Mouse (Mus musculus): ENCODE data around the gene Hhat.

The Hhat gene

DNA sequence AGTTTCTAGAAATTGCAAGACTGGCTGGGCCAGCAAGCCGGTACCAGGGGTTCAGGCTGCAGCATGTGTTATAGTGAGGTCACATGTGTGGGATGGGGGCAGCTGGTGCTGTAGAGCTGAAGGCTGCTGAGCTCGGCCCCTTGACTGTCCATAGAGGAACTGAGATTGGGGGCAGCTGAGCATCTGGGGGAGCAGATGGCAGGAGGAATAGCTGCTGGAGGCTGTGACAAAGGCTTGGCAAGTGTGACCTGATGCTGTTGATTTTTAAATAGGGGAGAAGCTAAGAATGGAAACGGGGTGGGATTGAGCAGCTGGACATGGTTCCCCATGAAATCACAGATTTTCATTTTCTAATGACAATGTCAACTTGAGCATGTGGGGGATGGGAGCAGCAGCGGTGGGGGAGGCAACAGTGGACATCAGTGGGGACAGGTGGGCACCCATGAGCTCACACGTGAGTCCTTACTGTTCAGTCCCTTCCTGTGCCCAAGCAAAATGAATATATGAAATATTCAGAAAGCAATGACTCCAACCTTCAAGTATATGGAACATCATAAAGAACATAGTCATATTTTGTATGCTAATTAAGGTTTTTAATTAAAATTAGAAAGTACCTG is 212.9 kb downstream of the Hhat start:
- DNase-seq (ENCODE audit: low read depth, low spot score): no peak

DNA sequence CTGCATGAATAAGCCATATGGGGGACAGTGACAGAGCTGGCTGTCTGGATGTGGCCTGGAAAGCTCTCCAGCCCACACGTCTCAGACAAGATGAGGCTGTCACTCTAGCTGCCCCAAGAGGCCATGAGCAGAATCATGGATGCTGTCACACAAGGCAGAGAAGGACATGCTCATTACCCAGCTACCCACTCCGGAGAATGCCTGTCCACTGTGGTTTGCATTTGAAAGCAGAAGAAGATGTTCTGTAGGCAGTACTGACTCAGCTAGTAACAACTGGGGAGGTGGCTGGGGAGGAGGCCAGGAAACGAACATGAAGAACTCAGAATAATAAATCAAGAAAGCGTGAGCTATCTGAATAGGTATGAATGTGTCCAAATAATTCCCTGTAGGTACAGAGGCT is 215.5 kb downstream of the Hhat start:
- DNase-seq (ENCODE audit: low read depth, low spot score): no peak

DNA sequence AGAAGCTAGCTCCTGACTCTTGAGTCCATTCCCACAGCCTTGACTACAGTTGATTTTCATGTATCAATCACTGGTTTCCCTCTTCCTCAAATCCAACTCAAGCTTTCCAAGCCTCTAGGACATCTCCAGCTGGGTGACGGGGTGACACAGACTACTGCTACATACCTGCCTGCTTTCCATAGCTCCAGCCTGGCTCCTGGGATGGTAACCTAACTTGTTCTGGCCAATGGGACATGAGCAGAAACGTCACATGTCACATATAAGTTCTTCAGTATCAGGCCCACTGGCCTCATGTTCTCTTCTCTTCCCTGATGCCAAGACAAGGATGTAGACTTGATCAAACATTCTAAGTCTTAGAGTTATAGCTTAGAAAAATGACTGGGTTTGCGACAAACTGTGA is 220.5 kb downstream of the Hhat start:
- DNase-seq (ENCODE audit: low read depth, low spot score): no peak

DNA sequence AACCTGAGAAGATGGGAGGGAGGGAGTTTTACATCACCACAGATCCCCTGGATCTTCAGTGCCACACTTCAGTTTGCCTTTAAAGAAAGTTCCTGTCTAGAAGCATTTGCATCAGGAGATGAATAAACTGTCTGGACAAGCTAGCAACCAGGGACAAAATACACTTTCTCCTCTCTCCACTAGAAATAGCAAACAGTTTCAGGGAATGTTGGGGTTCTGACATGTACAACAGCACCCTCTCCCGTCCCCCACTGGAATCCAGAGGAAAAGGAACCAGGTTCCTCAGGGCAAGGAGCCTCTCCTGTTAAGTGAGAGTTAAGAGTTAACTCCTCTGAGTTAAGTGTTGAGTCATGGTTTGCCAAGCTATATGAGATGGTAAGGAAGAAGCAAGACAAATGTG is 224.2 kb downstream of the Hhat start:
- DNase-seq (ENCODE audit: low read depth, low spot score): no peak

DNA sequence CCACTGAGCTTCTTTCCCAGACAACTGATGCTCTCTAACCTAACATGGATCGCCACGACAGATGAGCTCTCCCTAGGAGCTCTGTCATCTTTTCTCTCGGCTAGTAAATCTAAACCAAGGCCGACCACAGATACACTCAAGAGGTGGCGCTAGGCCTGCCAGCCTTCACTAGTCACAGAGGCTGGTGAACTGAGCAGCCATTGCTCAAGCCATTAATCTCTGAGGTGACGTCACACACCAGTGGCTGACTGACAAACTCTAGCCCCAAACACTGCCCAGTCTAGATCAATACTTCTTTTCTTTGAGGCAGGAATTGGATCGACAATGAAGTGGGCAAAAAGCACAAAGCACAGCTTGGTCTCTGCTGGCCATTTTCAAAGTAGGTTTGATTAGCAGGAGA is 226.1 kb downstream of the Hhat start:
- no peak for DNase-seq (ENCODE audit: low read depth, low spot score)

DNA sequence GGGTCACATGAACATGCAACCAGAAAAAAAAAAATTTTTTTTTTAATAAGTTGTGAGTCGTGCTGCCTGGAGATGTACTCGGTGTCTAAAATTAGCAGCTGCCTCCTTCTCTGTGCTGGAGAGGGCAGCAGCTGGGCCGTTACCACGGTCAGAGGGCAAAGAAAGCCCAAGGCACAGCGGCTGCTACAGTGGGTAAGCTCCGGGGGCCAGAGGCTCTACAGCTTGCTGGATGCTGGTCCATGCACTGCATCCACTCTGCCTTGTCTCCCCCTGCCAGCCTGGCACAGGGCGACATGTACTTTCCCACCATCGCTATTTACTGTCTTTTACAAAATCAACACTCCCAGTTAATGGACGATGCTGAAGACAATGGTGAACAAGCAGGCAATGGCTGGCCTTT is 226.9 kb downstream of the Hhat start:
- no peak for DNase-seq (ENCODE audit: low read depth, low spot score)

DNA sequence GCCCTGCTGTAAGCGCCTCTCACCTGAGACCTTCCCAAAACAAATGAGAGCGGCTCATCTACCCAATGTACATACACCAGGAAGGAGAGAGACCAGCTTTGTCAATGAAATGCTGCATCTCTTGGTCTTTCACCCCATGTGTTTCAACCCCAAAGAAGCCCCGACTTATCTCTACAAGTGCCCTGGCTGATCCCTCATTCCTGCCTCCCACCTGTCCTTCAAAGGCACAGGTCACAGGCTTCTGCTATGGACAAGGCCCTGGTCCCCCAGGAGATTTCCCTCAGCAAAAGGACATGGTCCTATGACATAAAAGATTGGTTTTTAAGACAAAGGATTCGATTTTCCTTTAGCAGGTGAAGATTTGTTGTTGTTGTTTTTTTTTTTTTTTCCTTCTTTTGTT is 227.3 kb downstream of the Hhat start:
- no peak for DNase-seq (ENCODE audit: low read depth, low spot score)

DNA sequence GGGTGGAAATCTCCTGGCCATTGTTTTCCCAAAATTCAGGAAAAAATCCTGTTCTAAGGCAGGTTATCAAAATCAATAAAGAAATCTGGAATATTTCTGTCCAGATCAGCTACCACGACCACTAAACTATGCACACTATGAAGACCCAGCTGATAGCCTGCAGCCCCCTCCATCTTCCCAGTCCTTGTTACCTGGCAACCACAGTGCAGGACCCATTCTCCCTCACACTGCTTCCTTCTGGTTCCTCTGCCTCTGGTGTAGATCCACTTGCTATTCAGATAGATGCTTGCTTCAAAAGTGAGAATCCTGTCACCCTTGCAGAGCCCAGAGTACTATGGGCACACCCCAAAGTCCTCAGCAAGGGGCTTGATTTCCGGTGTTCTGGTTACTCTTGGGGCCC is 228.9 kb downstream of the Hhat start:
- no peak for DNase-seq (ENCODE audit: low read depth, low spot score)

DNA sequence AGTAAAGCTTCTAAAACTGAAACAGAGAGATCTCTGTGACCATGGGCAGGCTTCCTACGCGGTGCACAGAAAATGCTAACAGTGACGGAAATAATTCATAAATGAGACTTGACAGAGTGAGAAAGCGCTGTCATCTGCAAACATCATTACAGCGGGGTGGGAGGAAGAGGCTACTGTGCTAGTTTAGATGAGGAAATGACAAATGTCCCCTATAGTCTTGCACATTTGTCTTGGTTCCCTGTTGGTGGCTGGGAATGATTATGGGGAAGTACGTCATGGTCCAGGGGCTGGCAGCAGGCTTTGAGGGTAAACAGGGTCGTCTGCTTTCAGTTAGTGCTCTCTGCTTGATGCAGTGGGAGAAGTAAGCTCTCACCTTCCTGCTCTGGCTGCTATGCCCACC is 233.9 kb downstream of the Hhat start:
- DNase-seq (ENCODE audit: low read depth, low spot score): no peak

DNA sequence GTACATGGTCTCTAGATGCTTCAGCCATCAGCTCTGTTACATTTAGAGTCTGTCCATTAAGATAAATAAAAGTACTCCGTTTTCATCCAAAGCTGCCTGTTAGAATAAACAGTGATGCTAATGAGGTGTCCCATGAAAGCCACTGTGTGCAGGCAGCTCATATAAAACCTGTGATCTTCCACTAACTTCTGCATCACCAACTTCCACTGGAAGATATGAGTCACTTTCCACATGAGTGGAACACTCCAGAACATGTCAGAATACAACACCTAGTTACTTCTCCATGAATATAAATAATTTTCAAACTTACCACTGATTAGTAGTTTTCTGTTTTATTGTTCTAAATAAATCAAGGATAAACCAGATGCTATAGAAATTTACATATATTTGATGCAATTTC is 234.6 kb downstream of the Hhat start:
- DNase-seq (ENCODE audit: low read depth, low spot score): no peak

DNA sequence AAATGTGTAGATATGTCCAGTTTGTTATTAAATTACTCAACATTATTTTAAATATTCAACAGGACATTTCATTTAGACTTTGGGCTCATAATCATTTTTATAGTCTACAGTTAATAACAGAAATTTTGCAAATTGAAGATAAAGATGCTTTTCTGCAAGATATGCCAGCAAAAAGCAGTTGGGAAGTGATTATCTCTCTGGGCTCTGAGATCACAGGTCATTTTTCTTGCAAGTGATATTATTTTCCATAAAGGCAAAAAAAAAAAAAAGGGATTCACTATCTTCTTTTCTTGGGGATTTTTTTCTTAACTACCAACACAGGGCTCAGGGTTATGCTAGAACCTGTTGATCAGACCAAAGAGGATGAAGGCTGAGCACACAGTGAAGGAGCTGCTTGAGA is 238.0 kb downstream of the Hhat start:
- DNase-seq (ENCODE audit: low read depth, low spot score): no peak

DNA sequence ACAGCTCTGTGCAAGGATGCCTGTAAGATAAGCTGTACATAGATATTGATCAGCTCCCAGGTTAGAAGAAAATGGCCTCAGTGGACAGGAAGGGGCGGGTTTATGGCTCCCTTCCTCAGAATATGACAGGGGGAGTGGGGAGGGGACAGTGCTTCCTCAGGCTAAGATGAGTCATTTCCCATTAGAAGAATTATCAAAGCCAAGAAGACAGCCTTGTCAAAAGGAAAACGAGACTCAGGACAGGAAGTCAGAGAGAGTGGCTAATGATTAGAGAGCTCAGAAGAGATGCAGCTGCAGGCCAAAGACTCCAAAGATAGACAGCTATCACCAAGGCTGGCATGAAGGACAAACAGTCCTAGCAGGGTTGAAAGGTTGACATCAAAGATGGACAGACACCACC is 238.8 kb downstream of the Hhat start:
- no peak for DNase-seq (ENCODE audit: low read depth, low spot score)

DNA sequence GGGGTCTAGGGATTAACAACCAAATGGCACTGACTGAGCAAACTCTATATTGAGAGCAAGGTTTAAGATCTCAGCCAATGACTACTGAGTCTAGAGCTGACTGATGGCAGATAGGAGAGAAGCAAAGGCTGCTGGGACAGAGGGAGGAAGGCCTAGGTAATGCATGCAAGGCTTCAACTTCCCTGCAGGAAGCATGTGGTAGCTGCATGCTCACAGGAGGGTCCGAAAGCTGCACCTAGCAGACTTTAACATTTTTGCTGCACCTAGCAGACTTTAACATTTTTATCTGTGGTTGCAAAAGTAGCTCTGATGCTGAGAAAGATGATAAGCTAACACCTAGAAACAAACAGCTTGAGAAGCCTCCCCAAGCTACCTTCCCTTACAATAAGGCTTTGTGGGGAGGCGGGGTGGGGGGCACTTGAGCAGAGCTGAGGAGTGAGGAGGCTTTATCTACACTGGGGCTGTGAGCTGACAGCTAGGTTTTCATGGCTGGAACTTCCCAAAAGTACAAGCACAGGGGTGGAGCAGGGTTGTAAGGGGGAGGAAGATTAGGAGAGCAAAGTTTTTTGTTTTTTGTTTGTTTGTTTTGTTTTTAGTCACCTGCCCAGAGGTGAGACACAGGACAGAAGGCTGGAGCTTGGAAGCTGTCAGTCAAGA is 239.4 kb downstream of the Hhat start:
- DNase-seq (ENCODE audit: low read depth, low spot score): no peak

DNA sequence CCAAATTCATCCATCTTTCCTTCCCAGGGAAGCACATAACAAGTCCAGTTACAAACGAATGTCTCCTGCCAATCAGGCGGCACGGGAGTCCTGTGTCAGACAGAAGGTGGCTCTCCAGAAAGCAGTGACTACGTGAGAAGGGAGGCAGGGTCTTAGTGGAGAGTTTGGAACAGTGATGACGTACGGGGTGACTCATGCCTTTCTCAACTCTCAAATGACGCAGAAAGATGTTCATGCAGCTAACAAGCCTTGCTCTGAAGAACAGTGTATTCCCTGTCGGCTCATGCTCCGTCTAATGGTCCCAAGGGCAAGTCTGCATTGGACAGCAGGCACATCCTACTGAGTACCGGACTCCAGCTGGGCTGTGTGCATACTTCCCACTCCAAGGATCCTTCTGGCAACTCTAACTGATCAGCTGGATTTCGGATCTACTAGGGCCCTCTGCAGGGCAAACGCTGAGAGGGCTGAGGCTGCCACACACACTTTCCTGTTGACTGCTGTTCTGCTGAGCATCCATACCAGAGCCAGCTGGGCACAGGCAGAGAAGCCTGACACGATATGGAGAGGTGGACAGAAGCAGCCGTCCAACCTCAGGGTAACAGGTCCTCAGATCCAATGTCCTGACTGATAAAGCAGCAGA is 245.2 kb downstream of the Hhat start:
- no peak for DNase-seq (ENCODE audit: low read depth, low spot score)

DNA sequence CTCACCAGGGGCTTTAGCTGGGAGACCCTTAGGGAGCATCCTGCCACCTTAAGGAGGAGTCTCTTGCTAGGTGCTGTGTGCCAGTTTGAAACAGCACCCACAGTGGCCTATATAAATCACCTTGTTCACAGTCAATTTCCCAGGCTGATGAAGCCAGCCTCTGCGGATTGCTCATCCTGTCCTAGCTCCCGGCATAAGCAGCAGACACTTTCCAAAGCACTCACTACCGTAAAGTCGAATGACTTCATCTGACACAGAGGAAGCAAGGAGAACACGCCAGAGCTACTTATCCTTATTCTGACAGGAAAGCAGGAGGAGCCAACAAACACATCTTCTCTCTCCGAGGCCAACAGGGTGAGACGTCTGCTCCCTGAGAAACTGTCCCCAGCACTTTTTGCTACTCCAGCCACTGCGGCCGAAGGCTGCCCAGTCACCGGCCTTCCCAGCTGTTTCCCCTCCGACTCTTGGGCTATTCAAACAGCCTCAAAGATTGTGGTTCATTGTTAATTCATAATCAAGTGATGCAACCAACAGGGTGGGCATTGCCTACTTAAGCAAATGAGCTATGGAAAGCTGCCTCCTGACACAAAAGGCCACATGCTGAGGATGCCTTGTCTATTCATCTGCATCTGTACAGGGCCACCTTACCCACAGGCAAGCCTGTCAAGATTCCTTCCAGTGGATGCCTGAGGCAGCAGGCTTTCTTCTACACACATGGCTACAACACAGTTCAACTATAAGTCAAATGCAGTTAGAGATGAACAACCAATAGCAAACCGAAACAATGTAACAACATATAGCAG is 248.4 kb downstream of the Hhat start:
- no peak for DNase-seq (ENCODE audit: low read depth, low spot score)

DNA sequence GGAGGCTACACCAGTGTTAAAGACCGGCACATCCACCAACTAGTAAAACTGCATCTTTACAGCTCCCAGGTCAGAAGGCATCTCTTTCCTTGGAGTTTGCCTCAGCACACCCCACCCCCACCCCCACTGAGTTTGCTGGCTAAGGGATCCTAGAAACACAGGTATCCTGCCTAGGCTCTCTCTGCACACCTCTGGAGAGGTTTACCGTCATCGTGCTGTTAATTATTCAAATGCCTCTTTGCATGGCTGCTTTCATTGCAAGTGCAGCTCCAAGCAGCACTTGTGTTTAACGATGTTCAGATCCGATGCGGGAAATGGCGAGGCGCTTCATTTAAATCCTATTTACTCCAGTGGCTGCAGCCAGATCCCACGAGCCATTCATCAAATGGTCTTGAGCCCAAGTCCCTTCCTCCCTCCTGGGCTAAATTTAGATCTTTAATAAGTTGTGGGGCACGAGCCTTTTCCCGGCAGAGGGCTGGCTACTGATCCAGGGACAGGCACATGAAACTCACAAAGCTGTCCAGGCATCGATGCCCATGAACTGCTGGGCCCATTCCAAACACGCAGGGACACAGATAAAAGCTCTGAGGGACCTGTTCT is 250.1 kb downstream of the Hhat start:
- DNase-seq (ENCODE audit: low read depth, low spot score): no peak

DNA sequence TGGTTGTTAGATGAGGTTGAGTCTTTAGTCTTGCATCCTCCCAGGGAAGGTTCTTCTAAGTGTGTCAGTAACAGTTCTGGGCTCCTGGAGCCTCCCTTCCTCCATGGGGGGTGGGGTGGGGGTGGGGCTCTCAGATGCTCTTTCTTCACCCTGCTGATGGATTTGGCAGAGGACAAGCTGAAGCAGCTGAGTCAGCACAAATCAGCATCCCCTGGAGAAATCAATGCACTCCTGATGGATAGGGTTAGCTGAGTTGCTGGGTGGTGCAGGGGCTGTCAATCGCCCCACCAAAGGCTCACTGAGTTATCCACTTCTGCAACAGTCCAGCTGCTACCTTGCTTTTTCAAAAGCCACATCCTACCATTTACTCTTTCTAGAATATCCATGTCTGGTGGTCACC is 251.3 kb downstream of the Hhat start:
- DNase-seq (ENCODE audit: low read depth, low spot score): no peak

DNA sequence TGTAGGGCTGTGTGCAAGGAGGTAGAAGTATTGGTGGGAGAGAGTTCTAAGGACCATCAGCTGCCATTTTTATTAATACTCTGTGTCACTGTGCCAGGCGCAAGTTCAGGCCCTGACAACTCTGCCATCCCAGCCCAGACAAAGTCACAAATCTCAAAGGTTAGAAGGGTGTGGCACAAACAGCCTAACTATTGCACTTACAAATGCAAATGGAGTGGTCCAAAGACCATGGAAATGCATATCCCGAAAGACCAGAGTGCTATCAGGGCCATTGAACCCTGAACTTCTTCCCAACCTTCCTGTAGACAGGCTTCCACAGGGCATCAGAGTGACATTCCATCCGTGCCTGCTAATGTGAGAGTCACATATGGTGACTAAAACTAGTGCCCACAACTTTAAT is 255.7 kb downstream of the Hhat start:
- DNase-seq (ENCODE audit: low read depth, low spot score): no peak

DNA sequence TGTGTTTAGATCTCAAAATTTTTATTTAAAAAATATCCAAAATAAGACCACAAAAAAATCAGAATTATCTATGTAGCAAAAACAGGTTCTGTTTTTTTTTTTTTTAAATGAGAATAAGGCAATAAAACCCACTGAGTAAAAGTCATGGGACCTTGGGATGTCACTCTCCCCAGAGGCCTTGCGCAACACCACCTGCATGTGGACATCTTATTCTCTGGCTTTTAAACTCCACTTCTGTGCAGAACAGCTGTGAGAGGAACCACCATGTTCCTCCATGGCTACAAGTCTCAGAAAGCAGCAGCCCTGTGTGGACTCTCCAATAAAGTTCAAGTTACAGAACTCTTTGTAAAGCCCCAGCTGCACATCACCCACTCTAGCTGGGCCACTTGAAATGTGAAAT is 258.2 kb downstream of the Hhat start:
- no peak for DNase-seq (ENCODE audit: low read depth, low spot score)

DNA sequence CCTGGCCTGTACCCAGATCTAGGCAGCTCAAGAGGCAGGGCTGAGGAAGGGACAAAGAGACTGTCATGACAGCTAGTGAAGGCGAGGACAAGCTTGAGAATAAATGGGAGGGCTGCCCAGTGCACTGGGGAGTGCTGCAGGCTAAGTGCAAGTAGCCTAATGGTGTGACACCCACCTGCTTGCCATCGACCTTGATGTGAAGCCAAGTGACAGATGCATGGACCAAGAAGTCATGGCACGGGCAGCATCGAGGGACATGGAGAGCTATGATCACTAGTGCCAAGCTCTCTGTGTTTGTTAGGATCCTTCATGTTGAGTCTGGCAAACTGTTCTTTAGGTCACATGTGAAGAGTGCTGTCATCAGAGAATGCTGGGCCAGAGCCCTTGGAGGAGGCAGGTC is 267.4 kb downstream of the Hhat start:
- no peak for DNase-seq (ENCODE audit: low read depth, low spot score)

DNA sequence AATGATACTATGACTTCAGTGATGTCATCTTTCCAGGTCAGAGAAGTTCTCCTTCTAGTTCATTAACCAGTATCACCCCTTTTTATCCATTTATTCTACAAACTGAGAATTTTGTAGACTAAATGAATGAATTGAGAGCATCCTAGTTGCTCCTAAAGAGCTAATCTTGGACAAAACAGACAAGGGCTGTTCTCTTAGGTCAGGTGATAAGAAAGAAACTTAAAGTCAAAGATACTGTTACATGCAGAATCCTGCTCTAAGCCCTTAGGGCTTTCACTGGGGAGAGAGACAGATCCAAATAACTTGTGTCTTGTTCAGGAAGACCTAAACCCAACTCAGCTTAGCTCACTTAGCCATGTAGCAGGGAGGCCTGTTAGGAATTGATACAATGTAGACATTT is 268.2 kb downstream of the Hhat start:
- DNase-seq (ENCODE audit: low read depth, low spot score): no peak

DNA sequence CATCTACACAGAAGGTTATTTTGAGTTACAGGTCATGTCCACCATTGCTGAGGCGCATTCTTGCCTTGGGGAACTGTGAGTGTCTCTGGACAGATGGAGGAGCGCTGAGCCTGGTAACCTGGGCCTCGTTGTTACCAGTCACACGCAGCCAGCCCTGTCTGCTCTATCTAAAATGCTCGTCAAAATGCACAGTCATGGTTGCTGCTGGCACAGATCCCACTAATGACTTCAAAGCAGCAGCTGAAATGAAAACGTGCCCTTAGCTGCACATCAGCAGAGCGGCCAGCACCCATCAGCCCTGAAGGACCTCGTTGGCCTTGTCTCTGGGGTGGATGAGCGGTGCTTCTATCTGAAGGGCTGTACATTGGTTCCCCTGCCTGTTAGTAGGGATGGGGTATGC is 269.0 kb downstream of the Hhat start:
- no peak for DNase-seq (ENCODE audit: low read depth, low spot score)
